Mouse (Mus musculus) B cell, adult 2 months (primary cell): Measurements from ENCODE around the gene Map6.
A peak's percentile ranks its signal among the peaks of the same experiment; 100 is the strongest.

Experiments
- DNase-seq, 2 experiments: peaks; one replicate each; pipeline ENCODE4 v3.0.0; 2022

Map6 gene

GRCm38 (mm10) chr7:99317475-99317874, 50.2 kb downstream of the Map6 start:
- no peak for DNase-seq

DNA sequence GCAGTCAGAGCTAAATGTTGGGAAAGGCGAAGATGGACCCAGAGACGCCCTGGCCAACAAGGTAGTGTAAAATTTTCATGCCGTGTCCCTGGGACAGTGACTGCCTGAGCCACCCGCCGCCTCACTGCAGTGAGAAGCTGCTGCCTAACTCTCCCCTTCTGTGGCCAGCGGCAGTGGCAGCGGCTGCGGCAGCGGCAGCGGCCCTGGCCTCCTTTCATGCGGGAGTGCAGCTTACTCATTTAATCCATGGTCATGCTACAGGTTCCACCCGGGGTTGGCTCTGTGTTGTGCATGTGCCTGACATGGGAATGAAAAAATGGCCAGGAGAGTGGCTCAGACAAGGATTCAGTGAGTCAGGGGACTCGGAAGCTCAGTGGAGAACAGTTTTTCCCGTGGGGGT, 53.3 kb downstream of the Map6 start:
- no peak for DNase-seq

- DNase-seq: no peak
These were observed 55.6 kb downstream of the Map6 start for GRCm38 (mm10) chr7:99322691-99323320.

DNA sequence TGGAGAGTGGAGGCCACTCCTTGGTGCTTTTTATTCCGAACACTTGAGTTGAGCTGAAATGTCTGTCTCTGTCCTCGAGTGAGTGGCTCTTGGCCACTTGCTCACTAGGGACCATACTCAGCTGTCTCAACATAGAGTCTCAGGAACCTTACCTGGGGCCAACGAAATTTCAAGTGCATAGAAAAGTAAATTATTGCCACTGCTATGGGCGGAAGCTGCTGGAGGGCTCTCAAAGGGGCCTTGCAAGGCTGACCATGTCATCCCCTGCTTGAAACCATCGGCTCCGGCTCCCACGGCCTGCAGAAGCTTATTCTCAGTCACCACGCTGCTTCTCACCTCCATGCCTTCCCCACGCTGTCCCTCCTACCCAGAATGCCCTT, 56.1 kb downstream of the Map6 start:
- no peak for DNase-seq

- no peak for DNase-seq
These were observed 57.6 kb downstream of the Map6 start for GRCm38 (mm10) chr7:99324810-99325209.

GRCm38 (mm10) chr7:99326128-99326527, 58.9 kb downstream of the Map6 start:
- DNase-seq: no peak

DNA sequence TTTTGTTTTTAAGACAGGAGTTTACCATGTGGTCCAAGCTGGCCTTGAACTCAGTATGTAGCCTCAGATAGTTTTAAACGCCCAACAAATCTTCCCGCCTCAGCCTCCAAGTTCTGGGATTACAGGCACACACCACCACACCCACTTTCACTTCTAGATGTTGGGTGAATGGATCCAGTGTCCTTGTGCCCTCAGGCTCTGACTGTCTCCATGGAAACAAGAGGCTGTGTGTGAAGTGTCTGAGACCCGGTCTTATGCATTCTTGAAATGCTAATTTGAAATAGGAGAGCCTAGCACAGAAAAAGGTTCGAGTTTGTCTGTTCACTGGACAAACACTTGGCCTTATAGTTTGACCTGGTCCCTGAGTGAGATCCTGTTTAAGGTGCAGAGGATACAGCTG, 61.6 kb downstream of the Map6 start:
- DNase-seq: no peak

GRCm38 (mm10) chr7:99330012-99330411, 62.8 kb downstream of the Map6 start:
- no peak for DNase-seq

- DNase-seq: peak; percentile 58 to 59
These were observed 65.7 kb downstream of the Map6 start for GRCm38 (mm10) chr7:99332774-99333480.

GRCm38 (mm10) chr7:99340736-99341135, 73.5 kb downstream of the Map6 start:
- no peak for DNase-seq

- no peak for DNase-seq
These were observed 76.3 kb downstream of the Map6 start for GRCm38 (mm10) chr7:99343577-99343976.

GRCm38 (mm10) chr7:99347268-99347667, 80.0 kb downstream of the Map6 start:
- no peak for DNase-seq

GRCm38 (mm10) chr7:99348883-99349282, 81.6 kb downstream of the Map6 start:
- no peak for DNase-seq

DNA sequence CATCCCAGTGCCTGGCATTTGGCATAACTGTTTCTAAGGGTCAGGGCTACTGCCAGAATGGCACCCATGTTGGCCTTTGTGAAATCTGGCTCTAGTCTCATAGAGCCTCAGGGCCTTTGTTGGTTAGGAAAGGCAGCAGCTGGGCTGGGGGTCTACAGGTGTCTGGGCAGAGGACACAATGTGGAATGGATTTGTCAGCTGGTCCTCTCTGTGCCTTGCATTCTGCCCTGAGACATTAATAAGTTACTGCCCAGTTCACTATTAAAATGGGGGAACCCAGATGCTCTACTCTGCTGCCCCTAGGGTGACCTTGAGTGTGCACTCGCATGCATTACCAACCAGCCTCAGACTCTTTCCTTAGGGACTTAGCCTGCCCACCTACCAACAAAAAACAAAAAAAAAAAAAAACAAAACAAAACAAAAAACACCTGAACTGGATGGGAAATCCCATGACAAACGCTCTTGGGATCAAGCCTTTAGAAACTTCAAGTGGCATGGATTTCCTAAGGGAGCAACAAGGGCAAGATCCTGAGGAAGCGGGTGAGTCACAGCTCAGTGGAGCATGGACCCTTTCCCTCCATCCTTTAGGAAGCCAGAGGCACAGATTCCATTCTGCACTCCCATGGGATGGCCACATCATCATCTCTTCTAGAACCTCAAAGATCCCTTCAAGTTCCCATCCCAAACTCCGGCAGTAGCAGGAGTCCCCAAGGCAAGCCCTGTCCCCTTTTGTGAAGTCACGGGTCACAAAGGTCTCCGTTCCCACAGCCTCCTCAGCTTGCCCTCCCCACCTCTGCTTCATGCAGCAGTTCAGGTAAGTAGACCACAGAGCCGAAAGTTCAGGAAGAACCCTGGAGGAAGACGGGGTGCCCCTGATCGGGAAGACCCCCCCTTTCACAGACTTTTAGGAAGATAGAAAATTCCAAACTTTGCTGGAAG, 82.8 kb downstream of the Map6 start:
- DNase-seq: no peak

DNA sequence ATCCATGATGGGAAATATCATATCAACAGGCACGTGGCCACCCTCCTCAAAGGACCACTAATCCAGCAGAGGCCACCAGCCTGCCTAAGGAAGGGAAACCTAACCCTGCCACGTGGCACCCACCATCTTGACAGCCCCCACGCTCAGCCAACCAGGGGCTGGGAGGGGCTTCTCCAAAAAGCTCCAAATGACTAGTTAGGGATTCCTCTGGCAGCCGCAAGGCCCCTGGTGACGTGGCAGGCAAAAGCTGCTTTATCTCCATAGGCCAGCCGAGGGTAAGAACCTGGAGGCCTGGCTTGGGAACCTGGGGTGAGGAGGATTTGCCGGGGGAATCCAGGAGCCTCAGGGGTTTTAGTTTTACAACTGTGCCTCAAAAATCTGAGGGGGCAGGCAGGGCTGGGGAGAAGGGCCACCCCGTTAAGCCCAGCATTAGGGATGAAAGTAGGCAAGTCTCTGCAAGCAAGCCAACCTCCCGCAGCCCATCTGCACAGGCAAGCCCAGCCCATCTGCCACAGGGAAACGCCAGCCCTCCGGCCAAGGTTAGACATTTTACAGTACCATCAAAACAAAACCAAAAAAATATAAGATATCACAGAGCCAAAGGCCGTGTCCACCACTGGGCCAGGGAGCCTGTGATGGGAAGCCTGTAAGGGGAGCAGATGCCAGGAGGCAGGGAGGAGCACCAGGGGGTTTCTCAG, 84.0 kb downstream of the Map6 start:
- no peak for DNase-seq

DNA sequence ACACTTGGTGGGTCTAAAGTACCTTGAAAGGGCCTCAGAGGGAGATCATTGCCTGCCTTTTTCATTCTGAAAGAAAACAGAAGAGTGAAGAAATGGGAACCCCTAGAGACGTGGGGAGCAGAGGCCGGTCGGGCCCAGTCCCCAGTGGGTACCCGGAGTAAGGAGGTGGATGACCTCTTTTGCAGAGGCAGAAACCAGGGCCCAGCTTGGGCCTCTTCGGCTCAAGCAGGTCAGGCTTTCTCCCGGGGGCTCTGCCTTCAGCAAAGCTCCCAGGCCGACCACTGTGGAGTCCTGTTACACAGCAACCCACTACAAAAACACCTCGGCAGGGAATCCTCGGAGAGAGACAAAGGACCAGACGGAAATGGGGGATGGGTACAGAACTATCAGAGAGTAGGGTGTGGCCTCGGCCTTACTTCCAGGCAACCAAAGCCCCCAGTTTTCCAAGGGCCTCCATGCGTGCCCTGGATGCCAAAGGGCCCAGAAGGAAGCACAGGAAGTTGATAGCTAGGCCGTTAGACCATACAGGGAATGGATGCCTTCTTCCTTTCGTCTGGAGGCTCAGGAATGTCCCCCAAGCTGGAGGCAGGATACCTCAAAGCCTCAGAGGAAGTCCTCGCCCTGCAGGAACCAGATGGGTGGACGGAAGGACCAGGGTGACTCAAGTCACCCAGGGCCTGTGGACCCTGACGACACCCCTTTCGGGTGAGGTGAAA, 84.7 kb downstream of the Map6 start:
- no peak for DNase-seq

DNA sequence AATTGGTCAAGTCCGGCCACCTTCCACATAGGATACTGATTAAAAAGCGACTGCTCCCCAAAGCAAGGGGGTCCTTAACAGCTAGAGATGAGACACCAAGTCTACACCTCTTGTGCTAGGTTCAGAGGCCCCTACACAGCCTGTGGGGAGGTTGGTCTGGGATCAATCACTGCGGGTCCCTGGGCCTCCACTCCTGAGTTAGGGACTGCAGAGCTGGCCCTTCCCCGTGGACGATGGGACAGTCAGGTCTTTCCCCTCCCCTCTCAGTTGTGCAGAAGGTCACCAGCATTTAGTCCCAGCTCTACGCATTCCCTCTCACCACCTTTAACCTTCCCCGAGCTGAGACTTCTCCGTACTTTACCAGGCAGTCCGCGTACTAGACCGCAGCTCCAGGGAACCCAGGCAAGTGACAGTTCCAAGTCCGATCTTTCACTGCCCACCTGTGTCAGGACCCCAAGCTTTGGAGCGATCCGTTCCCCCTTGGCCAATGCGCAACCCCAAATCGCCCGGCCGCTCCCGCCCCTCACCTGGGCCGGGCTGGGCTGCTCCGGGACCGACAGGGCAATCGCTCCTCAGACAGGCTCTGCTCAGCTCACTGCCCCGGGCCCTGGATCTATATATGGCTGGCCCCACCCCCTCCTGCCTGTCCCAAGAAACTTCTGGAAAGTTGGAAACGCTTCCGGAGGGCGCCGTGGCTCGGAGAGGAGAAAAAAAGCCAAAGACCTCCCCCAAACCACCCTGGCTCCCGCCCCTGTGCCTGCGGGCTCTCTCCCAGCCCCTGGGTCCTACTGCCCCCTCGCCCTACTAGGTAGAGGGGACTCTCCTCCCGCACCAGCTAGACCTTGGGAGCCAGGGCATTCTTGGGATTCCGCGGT, 85.5 kb downstream of the Map6 start, which contains the start of gene Serpinh1:
Serpinh1 (minus strand) TSS at position 714 of the 875 bp plus-strand sequence.
- no peak for DNase-seq

DNA sequence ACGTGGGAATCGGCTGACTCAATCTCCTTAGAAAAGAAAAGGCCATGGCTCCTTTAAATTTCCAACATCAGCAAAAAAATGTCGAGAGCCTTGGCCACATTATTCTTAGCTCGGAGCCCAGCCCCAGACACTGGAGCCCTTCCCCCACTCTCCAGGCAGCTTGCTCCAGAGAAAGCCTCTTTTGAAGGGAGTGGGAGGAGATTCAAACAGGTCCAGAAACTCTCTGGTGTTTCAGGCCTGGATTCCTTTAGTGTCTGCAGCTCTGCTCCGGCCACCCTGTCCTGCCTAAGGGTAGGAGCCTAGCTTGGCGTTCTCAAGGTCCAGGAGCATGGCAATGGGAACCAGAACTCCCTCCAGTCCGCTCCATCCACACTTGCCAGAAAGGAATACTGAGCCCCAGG, 88.5 kb downstream of the Map6 start:
- DNase-seq: no peak

DNA sequence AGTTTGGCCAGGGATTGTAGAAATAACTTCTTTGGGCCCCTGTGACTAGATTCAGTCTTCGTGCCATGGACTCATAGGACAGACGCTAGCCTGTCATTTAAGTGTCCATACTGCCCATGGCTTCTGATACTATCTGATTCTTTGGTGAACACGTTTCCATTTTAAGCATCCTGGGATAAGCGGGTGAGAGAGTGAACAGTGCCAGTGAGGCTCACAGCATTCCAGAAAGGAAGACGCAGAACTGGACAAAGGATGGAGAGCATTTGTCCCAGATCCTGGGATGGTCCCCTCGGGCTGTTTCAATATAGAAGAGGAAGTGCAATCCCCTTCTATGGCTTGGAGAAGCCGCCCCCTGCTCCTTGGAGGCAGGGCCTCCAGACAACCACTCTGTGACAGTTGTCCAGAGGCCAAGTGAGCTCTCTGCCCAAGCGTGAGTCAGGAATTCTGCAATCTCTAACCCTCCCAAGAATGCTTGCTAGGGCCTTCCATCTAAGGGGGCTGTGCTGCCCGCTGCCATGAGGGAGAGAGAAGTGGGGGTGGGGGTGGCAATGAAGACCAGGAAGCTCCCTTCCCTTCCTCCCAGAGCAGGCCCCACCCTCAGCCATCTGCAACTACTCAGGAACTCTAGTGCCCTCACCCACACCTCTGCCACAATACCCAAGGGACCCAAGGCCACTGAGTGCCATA, 89.1 kb downstream of the Map6 start:
- no peak for DNase-seq

DNA sequence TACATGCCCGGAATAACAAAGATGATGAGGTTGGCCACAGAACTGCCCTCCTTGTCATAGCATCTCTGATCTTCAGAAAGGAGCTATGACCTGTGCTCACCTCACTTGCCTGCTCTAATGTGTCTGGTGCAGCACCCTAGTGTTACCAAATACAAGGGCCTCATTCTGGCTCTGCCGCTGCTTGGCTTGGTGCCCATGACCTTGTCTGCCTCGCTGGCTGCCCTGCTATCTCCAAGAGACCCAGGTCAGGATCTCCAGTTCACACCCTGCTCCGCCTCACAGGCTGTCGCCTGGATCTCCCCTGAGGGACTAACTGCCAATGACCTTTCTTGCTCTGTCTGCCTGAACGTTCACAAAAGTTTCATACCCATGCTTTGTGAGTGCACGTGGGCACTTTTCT, 90.0 kb downstream of the Map6 start:
- DNase-seq: no peak

DNA sequence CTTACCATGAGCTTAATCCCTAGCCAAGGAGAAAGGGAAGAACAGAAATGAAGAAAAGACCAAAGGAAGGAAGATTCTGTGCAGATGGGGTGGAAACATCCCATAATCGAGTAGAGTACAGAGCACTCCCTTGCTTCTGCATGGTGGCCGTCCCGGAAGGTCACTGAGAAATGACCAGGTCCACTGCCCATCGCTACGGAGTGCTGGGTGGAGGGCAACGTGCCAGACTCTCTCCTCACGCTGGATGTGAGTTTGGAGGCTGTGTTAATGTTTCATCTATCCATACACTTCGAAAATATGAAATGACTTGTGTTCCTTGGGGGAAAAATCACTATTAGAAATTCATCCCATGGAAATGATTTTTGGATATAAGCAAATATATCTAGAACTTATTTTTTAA, 91.1 kb downstream of the Map6 start:
- DNase-seq: no peak
